Mouse (Mus musculus) cerebellum, postnatal 4 days (tissue): ENCODE data around the gene Kcnc3.
A peak's percentile ranks its signal among the peaks of the same experiment; 100 is the strongest.

Experiments used
- DNase-seq, 2 experiments: peaks; one replicate each; pipeline ENCODE4 v3.0.0; 2022; ENCODE audit warnings: low spot score in 2 of 2, mixed read lengths in 1 of 2

Gene Kcnc3

DNA sequence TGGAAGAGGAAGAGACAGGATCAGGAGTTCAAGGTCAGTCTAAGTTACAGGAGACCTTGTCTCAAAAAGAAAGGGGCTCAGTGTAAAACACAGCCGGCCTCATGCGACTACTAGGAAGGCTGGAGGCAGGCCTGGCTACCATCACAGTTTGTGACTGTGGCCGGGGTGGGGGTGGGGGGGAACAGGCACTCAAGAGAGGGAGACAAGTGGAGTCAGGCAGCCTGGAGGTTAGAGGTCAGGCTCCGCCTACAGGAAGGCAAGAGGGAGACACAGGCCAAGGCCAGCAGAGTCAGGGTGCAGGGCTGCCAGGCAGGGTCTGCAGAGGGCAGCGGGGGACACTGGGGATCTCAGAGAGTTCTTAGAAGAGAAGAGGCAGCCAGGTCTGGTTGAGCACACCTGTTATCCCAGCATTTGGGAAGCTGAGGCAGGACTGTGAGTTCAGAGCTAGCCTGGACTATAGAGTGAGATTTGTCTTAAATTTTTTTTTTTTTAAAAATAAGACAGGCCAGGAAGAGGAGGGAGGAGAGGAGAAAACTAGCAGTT lies 6.6 kb downstream of the Kcnc3 start:
- no peak for DNase-seq

DNA sequence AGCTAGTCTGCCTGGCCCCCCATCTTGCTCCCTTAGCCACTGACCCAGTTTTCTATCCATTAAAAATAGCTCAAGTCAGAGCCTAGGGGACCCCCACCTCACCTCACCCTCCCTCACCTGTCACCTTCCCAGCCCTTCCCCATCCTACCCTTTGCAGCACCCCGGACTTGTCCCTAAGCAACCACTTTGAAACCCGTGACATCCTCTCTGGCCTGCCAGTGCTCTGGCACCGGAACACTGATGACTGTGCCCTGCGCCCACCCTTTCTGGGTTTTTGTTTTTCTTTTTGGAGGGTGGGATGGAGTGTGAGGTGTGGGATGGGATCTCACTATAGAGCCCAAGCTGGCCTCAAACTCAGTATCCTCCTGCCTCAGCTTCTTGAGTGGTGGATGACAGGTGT lies 7.2 kb downstream of the Kcnc3 start:
- no peak for DNase-seq

DNA sequence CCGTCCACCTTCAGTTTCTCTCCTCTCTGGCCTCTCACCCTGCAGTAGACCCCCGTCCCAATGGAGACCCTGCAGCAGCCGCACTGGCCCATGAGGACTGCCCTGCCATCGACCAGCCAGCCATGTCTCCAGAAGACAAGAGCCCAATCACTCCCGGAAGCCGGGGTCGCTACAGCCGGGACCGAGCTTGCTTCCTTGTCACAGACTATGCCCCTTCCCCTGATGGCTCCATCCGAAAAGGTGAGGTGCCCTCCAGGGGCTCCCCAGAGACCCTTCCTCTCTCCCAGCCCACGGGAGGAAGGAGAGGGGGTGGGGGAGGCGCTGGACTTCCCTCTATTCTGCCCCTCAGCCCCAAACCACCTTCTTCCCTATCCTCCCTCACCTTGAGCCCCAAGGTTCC lies 7.9 kb downstream of the Kcnc3 start:
- DNase-seq: no peak

DNA sequence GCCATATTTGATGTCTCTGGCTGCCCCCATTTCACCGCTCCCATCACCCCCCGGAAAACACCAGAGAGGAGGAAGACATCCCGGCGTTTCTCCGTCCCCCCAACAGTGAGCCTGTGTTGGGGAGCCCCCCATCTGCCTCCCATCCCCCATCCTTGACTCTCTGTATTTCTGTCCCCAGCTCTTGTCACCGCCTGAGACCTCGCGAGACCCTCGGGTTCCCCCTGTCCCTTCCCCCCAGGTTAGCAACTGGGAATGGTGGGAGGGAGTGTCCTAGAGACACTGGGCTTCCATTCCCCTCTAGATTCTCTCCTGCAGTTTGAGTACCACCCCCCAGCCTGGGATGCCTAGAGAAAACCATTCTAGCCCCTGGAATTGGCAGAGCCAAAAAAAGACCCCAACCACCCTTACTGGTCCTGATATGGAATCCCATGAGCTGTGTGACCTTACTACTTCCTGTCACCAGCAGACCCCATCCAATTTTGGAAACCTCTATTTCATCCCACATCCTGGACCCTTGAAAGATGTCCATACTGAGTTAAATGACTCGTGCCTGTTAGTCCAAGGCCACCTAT lies 10.3 kb downstream of the Kcnc3 start:
- DNase-seq: no peak

DNA sequence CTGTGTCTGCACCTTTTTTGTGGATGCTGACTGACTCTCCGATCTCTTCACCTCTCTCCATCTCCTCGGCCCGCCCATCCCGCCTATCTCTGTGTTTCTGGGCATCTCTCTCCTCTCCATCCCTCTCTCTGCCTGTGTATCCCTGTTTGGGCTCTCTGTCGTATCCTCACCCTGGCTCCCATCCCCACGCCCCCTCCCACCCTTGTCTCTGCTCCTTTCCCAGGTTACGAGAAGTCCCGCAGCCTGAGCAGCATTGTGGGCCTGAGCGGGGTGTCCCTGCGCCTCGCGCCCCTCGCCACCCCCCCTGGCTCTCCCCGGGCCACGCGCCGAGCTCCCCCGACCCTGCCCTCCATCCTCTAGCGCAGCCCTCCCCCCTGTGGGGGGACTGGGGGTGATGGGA lies 11.2 kb downstream of the Kcnc3 start:
- no peak for DNase-seq

DNA sequence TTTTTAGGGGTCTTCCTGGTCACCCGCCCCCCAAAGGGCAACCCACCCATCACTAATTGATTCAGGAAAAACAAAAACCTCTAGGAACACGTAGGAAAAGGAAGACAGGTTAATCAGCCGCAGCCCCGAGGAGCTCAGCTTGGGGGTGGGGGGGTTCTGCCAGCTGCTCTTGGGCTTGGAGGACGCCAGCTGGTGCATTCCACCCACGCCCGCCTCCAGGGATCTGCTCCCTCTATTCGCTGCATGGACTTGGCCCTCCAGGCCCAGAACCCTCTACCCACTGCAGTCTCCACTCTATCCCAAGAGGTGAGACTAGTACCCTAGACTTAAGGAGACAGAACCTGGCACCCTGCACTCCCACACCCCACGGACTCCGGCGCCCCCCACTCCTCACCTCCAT lies 12.0 kb downstream of the Kcnc3 start:
- DNase-seq: peak in 1 of 2 experiments; percentile 62

DNA sequence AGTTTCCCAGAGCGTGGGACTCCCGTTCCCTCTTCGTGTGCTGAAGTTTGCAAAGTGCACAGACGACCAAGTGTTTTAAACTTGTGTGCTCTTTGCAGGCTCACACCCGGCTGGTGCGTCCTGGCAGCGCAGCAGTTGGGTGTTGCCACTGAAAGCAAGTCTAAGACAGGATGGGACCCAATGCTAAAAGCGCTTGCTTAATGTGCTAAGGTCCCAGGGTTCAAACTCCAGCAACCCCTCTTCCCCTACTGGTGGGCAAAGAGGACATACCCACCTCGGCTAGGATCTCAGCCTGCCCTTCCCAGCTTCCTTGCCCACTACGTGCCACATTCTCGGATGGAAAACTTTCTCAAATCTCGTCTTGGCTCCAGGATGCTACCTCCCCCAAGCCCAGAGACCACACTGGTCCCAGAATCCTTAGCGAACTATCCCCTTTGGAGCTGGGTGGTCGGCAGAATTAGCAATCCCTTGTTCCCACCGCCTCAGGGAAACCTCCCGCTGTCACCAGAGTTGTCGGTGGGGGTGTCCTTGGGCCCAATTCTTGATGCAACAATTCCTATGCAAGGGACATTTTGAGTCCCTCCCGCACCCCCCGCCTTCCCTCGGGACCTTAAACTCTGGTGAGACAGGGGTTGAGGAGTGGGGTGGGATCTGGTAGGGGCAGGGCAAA lies 12.9 kb downstream of the Kcnc3 start:
- no peak for DNase-seq

GRCm38 (mm10) chr7:44604139-44604606 lies 13.7 kb downstream of the Kcnc3 start:
- DNase-seq: no peak

- no peak for DNase-seq
Measured at GRCm38 (mm10) chr7:44604619-44605018, 14.2 kb downstream of the Kcnc3 start.

- no peak for DNase-seq
Measured at GRCm38 (mm10) chr7:44605436-44605835, 15.0 kb downstream of the Kcnc3 start.

- no peak for DNase-seq
Measured at GRCm38 (mm10) chr7:44606171-44606901, 15.9 kb downstream of the Kcnc3 start.

GRCm38 (mm10) chr7:44612192-44612591 lies 21.7 kb downstream of the Kcnc3 start:
- DNase-seq: no peak

- DNase-seq: no peak
Measured at GRCm38 (mm10) chr7:44614041-44614688, 23.7 kb downstream of the Kcnc3 start.

GRCm38 (mm10) chr7:44615309-44615708 lies 24.8 kb downstream of the Kcnc3 start:
- no peak for DNase-seq

DNA sequence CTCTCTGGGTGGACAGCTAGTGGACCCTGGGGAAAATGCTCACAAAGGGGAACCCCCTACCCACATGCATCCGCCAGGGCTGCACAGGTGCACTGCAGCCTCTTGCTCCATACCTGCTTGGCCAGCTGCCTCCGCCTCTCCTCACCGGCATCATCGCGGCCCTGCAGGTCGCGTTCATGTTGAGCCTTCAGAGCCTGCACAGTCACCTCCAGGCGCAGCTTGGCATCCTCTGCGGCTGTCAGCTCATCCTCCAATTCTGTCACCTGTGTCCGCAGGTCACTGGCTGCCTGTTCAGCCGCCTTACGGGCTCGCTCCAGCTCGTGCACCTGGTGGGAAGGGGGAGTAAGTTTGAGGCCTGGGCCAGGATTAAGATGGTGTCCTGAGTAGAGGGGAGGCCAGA lies 25.5 kb downstream of the Kcnc3 start:
- no peak for DNase-seq

- no peak for DNase-seq
Measured at GRCm38 (mm10) chr7:44617059-44617458, 26.6 kb downstream of the Kcnc3 start.

DNA sequence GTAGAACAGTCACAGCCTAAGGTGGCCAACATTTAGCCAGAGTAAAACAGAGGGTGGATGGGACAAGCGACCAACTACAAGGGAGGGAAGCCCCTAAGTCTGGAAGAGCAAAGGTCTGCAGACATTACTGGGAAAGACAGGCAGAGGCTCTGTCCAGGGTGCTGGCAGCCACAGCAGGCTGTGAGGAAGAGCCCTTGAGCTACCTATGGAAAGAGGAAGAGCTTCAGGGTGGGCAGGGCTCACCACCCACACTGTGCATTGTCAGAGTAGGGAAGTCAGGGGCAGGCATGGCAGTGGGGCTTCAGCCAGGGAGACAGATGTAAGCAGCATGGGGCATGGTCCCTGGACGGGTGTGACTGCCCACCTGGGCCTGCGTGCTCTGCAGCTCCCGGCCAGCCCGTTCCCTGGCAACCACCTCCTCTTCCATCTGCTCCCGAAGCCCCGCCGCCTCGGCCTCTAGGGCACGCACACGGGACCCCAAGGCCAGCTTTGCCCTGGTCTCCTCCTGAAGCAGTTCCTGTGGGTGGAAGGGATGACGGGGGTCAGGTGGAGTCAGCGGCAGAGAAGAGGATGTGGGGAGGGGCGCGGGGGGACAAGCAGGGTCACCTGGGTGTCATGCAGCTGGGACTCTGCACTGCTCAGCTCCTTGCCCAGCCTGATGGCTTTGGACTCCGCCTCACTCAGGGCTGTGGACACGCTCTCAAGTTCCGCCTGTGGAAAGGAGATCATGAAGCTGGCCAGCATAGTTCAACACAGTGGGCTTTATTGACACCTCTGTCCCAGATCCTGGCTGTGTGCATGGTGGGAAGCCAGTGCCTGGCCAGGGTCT lies 33.5 kb downstream of the Kcnc3 start:
- DNase-seq: no peak

DNA sequence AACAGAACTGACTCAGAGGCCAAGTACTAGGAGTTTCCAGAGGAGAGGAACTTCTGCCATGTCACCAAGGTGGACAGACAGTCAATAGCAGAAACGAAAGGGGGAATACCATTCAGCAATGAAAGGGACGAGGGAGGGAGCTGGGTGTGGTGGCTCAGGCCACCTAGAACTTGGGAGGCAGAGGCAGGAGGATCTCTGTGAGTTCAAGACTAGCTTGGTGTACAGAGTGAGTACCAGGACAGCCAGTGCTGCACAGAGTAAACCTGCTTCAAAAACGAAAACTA lies 34.0 kb downstream of the Kcnc3 start:
- no peak for DNase-seq

- DNase-seq: no peak
Measured at GRCm38 (mm10) chr7:44624828-44625227, 34.4 kb downstream of the Kcnc3 start.

DNA sequence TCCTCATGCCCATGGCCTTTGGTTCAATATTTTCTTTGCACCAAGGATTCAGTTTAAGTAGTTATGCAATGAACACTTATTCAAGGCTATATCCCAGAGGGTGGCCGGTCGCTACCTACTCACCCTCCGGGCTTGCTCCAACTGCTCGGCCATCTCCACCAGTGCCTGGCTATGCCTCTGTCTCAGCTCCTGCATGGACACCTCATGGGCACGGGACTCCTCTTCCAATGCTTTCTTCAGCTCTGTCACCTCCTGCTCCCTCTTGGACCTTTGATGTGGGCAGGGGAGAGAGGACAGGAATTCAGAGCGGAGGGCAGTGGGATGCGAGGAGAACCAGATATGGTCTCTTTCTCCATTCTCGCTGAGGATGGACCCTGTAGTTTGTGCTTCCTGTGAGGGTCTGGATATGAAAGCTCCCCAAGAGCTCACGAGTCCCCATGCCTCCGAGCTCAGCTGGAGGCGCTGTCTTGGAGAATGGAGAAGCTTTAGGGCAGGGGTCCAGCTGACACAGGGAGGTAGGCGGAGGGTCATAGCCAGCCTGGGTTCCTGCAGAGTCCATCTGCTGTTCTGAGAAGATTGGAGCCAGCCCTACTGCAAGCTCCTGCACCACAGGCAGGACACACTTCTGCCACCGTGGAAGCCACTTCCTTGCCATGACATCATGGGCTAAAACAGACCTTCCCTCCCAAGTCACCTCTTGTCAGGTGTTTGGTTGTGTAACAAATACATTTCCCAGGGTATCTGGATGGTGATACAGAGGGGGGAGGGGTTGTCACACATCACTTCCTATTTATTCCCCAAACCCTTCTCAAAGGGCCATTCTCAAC lies 35.0 kb downstream of the Kcnc3 start:
- no peak for DNase-seq

GRCm38 (mm10) chr7:44626068-44626385 lies 35.6 kb downstream of the Kcnc3 start:
- DNase-seq: no peak
